Mouse (Mus musculus): Measurements from ENCODE around the gene Efcab7. TPM values are rescaled to one million over a fixed set of nuclear protein-coding genes. Genes with fewer than 3 reads are reported as not detected.

Gene Efcab7
- polyA plus RNA-seq, 1 experiment from 2014 or later, result 3.3 TPM

DNA sequence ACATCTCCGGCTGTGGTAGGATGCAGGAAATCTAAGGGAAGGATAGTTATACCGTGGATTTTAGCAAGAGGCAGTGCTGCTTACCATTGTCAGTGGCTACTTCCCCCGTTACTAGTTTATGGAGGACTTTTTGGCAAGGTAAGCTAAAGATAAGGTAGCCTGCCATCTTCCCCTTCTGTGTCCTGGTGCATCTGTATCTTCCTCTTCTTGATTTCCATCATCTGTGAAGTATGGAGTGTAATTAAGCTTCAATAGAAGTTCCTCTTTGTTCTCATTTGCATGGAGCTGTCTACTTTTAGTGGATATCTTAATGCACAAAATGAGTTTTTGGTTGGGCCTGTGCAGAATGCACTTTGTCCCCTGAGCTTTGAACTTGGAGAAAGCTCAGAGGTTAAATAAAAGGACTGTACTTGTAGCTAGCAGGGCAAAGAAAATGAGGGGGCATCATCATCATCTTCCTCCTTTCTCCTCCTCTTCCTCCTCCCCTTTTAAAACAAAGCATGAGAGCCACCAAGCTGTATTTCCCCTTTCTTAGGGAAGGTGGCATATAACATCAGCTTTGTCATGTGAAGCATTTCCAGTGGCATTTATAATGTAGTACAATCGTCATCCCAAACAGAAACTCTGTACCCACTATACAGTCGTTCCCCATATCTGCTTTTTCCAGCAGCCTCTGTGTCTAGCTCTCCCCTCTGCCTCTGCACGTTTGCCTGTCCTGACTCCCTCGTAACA lies 129.3 kb downstream of the Efcab7 start:
- H3K27ac ChIP-seq, result no peak overlapping the region
- H3K36me3 ChIP-seq (ENCODE audit: inconsistent target), result no peaks in the 10 kb centered on the region
- no peak overlapping the region for H3K4me3 ChIP-seq (ENCODE audit: inconsistent target)
- 53% methylated on average over 7 of the region's 7 CpGs for WGBS (ENCODE audit: missing documents)
- H3K79me2 ChIP-seq (ENCODE audit: inconsistent target), result peaks cover 5% of the 10 kb centered on the region; the same call in 1 of the 2 replicates

- 86% methylated on average over 3 of the region's 3 CpGs for WGBS (ENCODE audit: missing documents)
- H3K4me3 ChIP-seq (ENCODE audit: inconsistent target), result no peak overlapping the region
- no peak overlapping the region for H3K27ac ChIP-seq
- peaks cover 5% of the 10 kb centered on the region; the same call in 1 of the 2 replicates for H3K79me2 ChIP-seq (ENCODE audit: inconsistent target)
- H3K36me3 ChIP-seq (ENCODE audit: inconsistent target), result peaks cover 9% of the 10 kb centered on the region; the same call in 1 of the 2 replicates
Measured at GRCm38 (mm10) chr4:99959308-99959707, 130.3 kb downstream of the Efcab7 start.

Other genes starting within 250 kb of the Efcab7 start
- gene Foxd3, start 172.9 kb upstream of the Efcab7 start, polyA plus RNA-seq (2018), result not detected in 3 replicates
- gene Alg6, start 113.5 kb upstream of the Efcab7 start, polyA plus RNA-seq (2018), result 5.0 to 10.8 TPM (median 5.8 TPM) in 3 replicates
- 26.6 to 33.6 TPM (median 28.3 TPM) in 3 replicates for gene Pgm1, start 100.2 kb downstream of the Efcab7 start, polyA plus RNA-seq (2018)
- 4.8 to 9.1 TPM (median 5.9 TPM) in 3 replicates for gene Itgb3bp, start 100.6 kb downstream of the Efcab7 start, polyA plus RNA-seq (2018)